Mouse (Mus musculus): ENCODE measurements around the gene Erv3. TPM values are rescaled to one million over a fixed set of nuclear protein-coding genes. Genes with fewer than 3 reads are reported as not detected.
"Not testable (repeated sequence)": the region's sequence is repeated elsewhere in the genome, so short reads cannot be mapped to it uniquely, and the experiment has no call there.

Gene Erv3
- polyA plus RNA-seq, 1 experiment from 2014 or later: not detected

GRCm38 (mm10) chr2:131840611-131841320 lies 18.8 kb downstream of the Erv3 start:
- Histone ChIP-seq H3K27ac (no peak overlapping the region), H3K36me3 (ENCODE audit: poor library complexity, severe bottlenecking) (no peaks in the 10 kb centered on the region), H3K9ac (no peak overlapping the region), H3K27me3 (no peaks in the 10 kb centered on the region), H3K4me2 (0 out of 2 replicates have a peak overlapping the region, but pooled peaks have one; percentile 1), H3K9me3 (replicated peaks) (no peaks in the 10 kb centered on the region), H3K4me3 (no peak overlapping the region), H3K4me1 (peaks cover 22% of the 10 kb centered on the region)
- WGBS: 18% methylated on average over 9 of the region's 9 CpGs
- peak; percentile 52; the same call in 1 of the 2 replicates for ATAC-seq

DNA sequence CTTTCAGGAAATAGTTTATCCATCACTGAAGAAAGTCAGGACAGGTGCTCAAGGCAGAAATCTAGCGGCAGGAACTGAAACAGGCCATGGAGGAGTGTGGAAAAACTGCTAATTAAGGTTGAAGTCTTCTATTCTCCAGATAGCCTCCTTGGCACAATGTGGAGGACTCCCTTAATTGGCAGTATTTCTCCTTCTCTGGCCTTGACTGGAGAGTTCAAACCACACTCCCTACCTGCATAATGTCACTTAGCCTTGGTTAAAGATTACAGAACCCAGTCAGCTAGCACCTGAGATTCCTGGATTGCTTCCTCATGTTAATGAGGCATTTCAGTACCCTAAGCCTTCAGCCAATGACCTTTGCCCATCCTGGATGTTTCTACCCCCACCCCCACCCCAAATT lies 25.3 kb downstream of the Erv3 start:
- H3K4me2 ChIP-seq: no peak overlapping the region
- no peaks in the 10 kb centered on the region for H3K36me3 ChIP-seq (ENCODE audit: poor library complexity, severe bottlenecking)
- peaks cover 12% of the 10 kb centered on the region for H3K9me3 ChIP-seq (replicated peaks)
- H3K4me1 ChIP-seq: no peaks in the 10 kb centered on the region
- H3K9ac ChIP-seq: no peak overlapping the region
- H3K4me3 ChIP-seq: no peak overlapping the region
- H3K27me3 ChIP-seq: no peaks in the 10 kb centered on the region
- 100% methylated on average over 1 of the region's 1 CpGs for WGBS
- ATAC-seq: no peak
- no peak overlapping the region for H3K27ac ChIP-seq

GRCm38 (mm10) chr2:131831861-131832260 lies 27.7 kb downstream of the Erv3 start:
- no peaks in the 10 kb centered on the region for H3K27me3 ChIP-seq
- H3K4me1 ChIP-seq: peaks cover 7% of the 10 kb centered on the region; the same call in 1 of the 2 replicates
- ATAC-seq: no peak
- H3K9ac ChIP-seq: no peak overlapping the region
- H3K9me3 ChIP-seq (replicated peaks): peaks cover 12% of the 10 kb centered on the region
- H3K27ac ChIP-seq: no peak overlapping the region
- no peak overlapping the region for H3K4me3 ChIP-seq
- 19% methylated on average over 2 of the region's 2 CpGs for WGBS
- H3K36me3 ChIP-seq (ENCODE audit: poor library complexity, severe bottlenecking): no peaks in the 10 kb centered on the region
- H3K4me2 ChIP-seq: no peak overlapping the region

- not testable (repeated sequence) for H3K36me3 ChIP-seq (ENCODE audit: poor library complexity, severe bottlenecking); H3K27me3 ChIP-seq; H3K27ac ChIP-seq; H3K9ac ChIP-seq; H3K4me2 ChIP-seq; H3K4me1 ChIP-seq; ATAC-seq; H3K4me3 ChIP-seq
- H3K9me3 ChIP-seq (replicated peaks): peaks cover 12% of the 10 kb centered on the region
- 84% methylated on average over 4 of the region's 4 CpGs for WGBS
Observed at GRCm38 (mm10) chr2:131830945-131831344, 28.6 kb downstream of the Erv3 start.

DNA sequence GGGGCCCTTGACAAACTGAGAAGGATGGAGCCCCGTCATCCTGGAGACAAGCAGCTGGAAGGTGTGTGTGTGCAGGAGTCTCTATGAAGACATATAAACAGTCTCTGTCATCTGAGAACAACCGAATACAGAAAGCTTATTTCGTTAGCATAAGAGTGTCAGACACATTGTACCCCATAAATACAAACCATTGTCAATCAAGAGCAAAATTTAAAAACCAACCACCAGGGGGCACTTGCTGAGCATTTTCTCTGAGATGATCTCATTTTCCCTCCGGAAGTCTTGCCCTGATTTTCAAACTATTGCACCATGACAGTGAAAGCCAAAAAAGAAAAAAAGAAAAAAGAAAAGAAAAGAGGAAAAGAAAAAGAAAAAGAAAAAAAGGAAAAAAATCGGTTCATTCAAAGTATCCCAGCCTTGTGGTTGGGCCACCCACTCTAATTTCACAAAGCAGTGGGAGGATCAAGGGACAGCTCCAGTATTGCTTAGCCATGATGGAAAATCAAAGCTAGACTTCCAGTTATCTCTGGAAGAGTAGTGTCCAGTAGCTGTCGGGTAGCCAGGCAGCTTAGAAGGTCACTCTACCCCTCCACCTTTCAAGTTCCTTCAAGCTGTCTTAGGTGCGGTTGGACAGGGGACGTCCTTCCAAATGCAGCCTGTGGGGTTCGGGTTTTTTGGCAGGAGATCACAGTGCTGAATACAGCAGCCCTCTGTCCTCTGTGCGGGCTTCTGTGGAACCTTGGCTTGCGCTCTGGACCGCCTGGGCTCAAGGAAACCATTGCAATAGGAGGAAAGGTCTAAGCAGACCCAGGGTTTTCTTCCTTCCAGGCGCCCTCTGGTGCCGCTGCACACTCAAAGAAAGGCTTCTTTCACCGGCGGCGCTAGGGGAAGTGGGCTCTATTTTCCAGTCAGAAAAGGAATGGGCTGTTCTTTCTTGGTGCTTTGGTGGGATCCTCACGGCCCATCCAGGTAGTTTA lies 31.3 kb downstream of the Erv3 start:
- peaks cover 7% of the 10 kb centered on the region; the same call in 1 of the 2 replicates for H3K4me1 ChIP-seq
- 0 out of 2 replicates have a peak overlapping the region, but pooled peaks have one; percentile 31 for H3K27ac ChIP-seq
- peak overlapping the region; percentile 36 for H3K4me2 ChIP-seq
- H3K36me3 ChIP-seq (ENCODE audit: poor library complexity, severe bottlenecking): no peaks in the 10 kb centered on the region
- peak; percentile 76 for ATAC-seq
- peaks cover 6% of the 10 kb centered on the region; the same call in 1 of the 2 replicates for H3K9me3 ChIP-seq (replicated peaks)
- H3K4me3 ChIP-seq: no peak overlapping the region
- no peak overlapping the region for H3K9ac ChIP-seq
- no peaks in the 10 kb centered on the region for H3K27me3 ChIP-seq
- 37% methylated on average over 18 of the region's 18 CpGs for WGBS

DNA sequence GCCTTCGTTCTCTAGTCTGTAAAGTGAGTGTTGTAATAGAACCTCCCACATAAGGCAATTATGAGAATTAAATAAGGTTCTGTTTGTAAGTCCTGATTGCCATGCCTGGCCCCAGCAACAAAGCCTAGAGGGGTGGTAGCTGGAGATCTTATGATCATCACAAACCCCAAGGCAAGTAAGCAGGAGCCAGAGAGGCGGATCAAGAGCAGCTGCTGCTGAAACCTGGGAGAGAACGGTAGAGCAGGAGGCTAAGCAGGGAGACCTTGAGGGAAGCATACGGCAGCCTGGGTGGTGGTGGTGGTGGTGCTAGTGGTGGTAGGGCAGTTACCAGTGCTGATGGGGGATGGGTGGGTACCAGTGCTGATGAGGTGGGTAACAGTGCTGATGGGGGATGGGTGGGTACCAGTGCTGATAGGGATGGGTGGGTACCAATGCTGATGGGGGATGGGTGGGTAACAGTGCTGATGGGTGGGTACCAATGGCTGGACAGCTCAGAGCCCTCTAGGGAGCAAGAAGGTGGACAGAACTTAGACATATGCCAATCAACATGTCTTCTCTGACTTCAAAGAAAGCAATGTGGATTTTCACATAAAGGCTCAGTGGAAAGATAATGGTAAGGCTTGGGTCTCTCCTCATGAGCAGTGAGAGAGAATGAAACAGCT lies 32.4 kb downstream of the Erv3 start:
- WGBS: 80% methylated on average over 4 of the region's 4 CpGs
- Histone ChIP-seq H3K36me3 (ENCODE audit: poor library complexity, severe bottlenecking) (no peaks in the 10 kb centered on the region), H3K4me1 (peaks cover 7% of the 10 kb centered on the region; the same call in 1 of the 2 replicates)

GRCm38 (mm10) chr2:131825498-131825897 lies 34.0 kb downstream of the Erv3 start:
- Histone ChIP-seq H3K36me3 (ENCODE audit: poor library complexity, severe bottlenecking) (no peaks in the 10 kb centered on the region), H3K4me1 (peaks cover 10% of the 10 kb centered on the region), H3K4me2 (no peak overlapping the region), H3K9ac (no peak overlapping the region), H3K27ac (no peak overlapping the region), H3K4me3 (no peak overlapping the region), H3K9me3 (replicated peaks) (no peaks in the 10 kb centered on the region), H3K27me3 (no peaks in the 10 kb centered on the region)
- ATAC-seq: no peak
- 70% methylated on average over 2 of the region's 2 CpGs for WGBS

More for the DNA sequence above, 32.4 kb downstream of the Erv3 start:
- no peak overlapping the region for H3K9ac ChIP-seq
- H3K27me3 ChIP-seq: no peaks in the 10 kb centered on the region
- no peak overlapping the region for H3K4me2 ChIP-seq
- H3K27ac ChIP-seq: no peak overlapping the region
- H3K4me3 ChIP-seq: no peak overlapping the region
- 0 out of 2 replicates have a peak, but pooled peaks cover 3% of the 10 kb centered on the region for H3K9me3 ChIP-seq (replicated peaks)
- ATAC-seq: no peak; the same call in 1 of the 2 replicates

DNA sequence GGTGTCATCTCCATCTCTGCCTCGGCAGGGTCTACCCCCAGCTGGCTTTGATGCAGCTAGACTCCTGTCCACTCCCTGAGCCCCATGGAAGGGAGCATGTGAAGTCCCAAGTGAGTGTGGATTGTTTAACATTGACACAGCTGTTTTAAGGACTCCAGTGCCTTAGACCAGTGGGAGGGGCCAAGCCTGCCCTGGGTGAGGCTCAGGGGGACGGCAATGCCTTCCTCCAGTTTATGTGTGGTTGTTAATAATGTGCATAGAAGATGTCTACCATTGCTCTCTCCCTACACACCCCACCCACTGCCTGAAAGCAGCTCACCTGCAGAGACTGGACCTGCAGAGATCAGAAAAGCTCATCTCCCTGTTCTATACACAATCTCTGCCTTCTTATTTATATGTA lies 35.6 kb downstream of the Erv3 start:
- Histone ChIP-seq H3K4me1 (peaks cover 13% of the 10 kb centered on the region), H3K36me3 (ENCODE audit: poor library complexity, severe bottlenecking) (no peaks in the 10 kb centered on the region), H3K27ac (no peak overlapping the region), H3K27me3 (no peaks in the 10 kb centered on the region), H3K4me2 (no peak overlapping the region), H3K9ac (no peak overlapping the region), H3K9me3 (replicated peaks) (no peaks in the 10 kb centered on the region), H3K4me3 (no peak overlapping the region)
- ATAC-seq: no peak
- 67% methylated on average over 2 of the region's 2 CpGs for WGBS

DNA sequence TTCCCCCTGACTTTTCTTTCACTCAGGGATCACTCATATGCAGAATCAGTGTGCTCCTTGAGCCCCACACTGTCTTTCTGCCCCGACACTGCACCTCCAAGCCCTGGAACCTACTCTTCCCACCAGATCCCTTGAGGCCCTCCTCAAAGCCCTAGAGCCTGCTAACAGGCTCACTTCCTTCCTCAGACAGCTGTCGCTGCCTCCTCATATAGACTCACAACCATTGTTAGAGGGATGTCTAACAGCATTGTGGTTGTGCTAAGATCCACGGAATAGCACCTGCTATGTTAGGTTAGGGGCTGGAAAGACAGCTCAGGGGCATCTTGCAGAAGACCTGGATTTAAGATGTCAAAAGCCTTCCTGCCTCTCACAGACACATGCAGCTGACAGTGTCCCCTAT lies 37.1 kb downstream of the Erv3 start:
- H3K9ac ChIP-seq: no peak overlapping the region
- no peak for ATAC-seq
- 86% methylated on average over 3 of the region's 3 CpGs for WGBS
- H3K4me3 ChIP-seq: no peak overlapping the region
- no peak overlapping the region for H3K4me2 ChIP-seq
- H3K4me1 ChIP-seq: peaks cover 6% of the 10 kb centered on the region; the same call in 1 of the 2 replicates
- H3K27me3 ChIP-seq: no peaks in the 10 kb centered on the region
- H3K36me3 ChIP-seq (ENCODE audit: poor library complexity, severe bottlenecking): no peaks in the 10 kb centered on the region
- no peaks in the 10 kb centered on the region for H3K9me3 ChIP-seq (replicated peaks)
- no peak overlapping the region for H3K27ac ChIP-seq

GRCm38 (mm10) chr2:131821708-131821990 lies 37.9 kb downstream of the Erv3 start:
- Histone ChIP-seq H3K4me3 (no peak overlapping the region), H3K4me2 (no peak overlapping the region), H3K36me3 (ENCODE audit: poor library complexity, severe bottlenecking) (no peaks in the 10 kb centered on the region), H3K27ac (no peak overlapping the region), H3K9ac (no peak overlapping the region), H3K4me1 (peaks cover 6% of the 10 kb centered on the region; the same call in 1 of the 2 replicates), H3K27me3 (no peaks in the 10 kb centered on the region), H3K9me3 (replicated peaks) (no peaks in the 10 kb centered on the region)
- ATAC-seq: no peak
- 47% methylated on average over 3 of the region's 3 CpGs for WGBS

DNA sequence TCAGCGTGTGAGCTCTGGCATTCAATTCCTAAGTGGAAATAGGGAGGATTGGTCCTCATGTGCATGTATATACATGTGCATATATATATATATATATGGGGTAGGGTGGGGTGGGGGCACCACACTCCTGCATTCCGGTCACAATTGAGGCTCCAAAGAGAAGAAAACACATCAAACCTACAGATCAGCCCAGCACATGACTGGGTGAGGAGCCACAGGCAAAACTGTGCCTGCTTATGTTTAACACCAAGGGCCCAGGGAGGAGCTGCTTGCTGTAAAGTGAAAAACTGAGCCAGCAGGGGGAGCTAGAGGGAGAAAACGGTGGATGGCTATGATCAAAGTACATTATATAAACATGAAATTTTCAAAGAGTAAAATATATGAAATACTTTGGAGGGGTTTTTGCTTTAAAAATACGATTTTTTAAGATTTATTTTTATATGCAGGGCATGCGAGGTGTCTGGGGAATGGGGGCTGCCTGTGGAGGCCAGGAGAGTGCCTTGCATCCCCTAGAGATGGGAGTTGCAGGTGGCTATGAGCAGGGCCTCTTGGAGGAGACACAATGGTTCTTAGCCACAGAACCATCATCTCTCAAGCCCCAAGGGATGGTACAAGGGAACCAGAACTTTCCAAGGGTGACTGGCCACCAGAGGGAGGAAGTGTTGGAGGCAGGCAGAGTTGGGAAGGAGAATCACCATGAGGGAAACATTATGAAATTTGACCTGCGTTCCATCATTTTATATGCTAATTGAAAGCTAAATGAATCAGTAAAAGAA lies 38.4 kb downstream of the Erv3 start:
- H3K4me2 ChIP-seq: no peak overlapping the region

More for the DNA sequence above, 38.4 kb downstream of the Erv3 start:
- Histone ChIP-seq H3K27me3 (no peaks in the 10 kb centered on the region), H3K36me3 (ENCODE audit: poor library complexity, severe bottlenecking) (no peaks in the 10 kb centered on the region), H3K4me1 (peaks cover 6% of the 10 kb centered on the region; the same call in 1 of the 2 replicates), H3K9ac (no peak overlapping the region), H3K27ac (no peak overlapping the region), H3K9me3 (replicated peaks) (no peaks in the 10 kb centered on the region), H3K4me3 (no peak overlapping the region)
- ATAC-seq: peak; percentile 66
- WGBS: 30% methylated on average over 6 of the region's 6 CpGs
